Mouse (Mus musculus): Measurements from ENCODE around the gene Gm15130. TPM values are rescaled to one million over a fixed set of nuclear protein-coding genes. Genes with fewer than 3 reads are reported as not detected.

Gene Gm15130
- not detected in 2 replicates for polyA plus RNA-seq (2015; fragmentation: Nextera tagmentation; extraction: Ambion mirVana)

DNA sequence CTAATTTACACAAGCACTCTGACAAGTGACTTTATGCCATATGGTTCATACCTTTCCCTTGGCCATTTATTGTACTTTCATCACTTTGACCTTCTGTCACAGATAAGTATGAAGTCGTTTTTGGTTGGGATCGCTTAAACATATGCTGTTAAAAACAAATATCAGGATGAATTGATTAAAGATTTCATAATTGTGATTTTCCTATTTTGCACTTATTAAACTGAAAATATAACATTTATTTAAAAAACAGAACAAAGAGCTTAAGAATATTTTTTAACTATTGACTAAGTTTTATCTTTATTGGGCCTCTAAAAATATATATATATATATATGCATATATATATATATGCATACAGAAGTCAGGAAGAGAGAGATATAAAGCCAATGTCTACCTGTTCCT lies at the start of gene Gm15130:
Gm15130 (minus strand) TSS at position 101 of the 400 bp plus-strand sequence.
- no peaks in the 10 kb centered on the region for H3K36me3 ChIP-seq
- WGBS = 83% methylated on average over 2 of the region's 2 CpGs
- no peak for ATAC-seq (ENCODE audit: low FRiP score)
- H3K27ac ChIP-seq = no peak within 1 kb of the TSS
- no peaks in the 10 kb centered on the region for H3K9me3 ChIP-seq
- H3K9ac ChIP-seq = no peak within 1 kb of the TSS
- no peak within 1 kb of the TSS for H3K4me3 ChIP-seq
- H3K4me2 ChIP-seq = no peak within 1 kb of the TSS
- no peaks in the 10 kb centered on the region for H3K4me1 ChIP-seq (replicated peaks)
- H3K27me3 ChIP-seq = no peaks in the 10 kb centered on the region

DNA sequence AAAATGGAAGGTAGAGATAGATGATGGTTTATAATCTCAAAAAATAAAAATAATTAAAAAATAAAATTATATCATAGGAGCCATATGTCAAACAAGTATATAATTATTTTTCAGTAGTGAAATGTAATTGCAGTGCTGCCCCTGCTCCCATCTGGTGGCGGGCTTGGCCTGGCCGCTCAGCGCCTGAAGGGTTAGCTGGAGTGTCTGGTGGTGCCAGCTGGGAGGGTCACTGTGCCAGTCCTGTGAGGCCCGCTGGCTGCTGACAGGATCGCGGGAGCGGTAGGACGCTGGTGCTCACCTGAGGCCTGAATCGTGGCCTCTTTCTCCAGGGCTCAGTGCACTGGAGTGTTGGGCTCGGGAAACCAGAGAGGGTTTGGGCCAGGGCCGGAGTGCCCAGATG lies 29.3 kb upstream of the Gm15130 start:
- no peaks in the 10 kb centered on the region for H3K4me1 ChIP-seq (replicated peaks)
- H3K4me2 ChIP-seq = no peak overlapping the region
- H3K9me3 ChIP-seq = no peaks in the 10 kb centered on the region
- no peak for ATAC-seq (ENCODE audit: low FRiP score)
- no peak overlapping the region for H3K4me3 ChIP-seq
- WGBS = 96% methylated on average over 11 of the region's 11 CpGs
- no peaks in the 10 kb centered on the region for H3K36me3 ChIP-seq
- no peak overlapping the region for H3K9ac ChIP-seq
- no peaks in the 10 kb centered on the region for H3K27me3 ChIP-seq
- H3K27ac ChIP-seq = no peak overlapping the region

DNA sequence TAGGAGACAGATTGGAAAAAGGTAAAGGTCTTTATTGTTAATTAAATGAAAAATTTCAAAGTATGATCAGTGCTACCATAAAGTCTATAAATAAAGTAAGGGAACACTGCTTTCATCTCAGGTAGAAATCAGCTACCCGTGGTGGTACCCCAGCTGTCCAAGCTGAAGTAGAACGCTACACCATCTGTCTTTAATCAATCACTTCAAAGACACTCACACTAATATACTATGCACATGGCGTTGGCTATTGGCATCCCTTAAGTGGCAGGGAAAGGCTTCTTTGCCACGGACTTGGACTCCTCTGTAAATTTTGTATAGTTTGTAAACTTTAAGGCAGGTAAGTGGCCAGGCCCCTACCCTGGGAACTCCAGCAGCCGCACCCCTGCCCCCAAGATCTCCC lies 17.0 kb downstream of the Gm15130 start:
- ATAC-seq (ENCODE audit: low FRiP score) = no peak
- no peak overlapping the region for H3K4me3 ChIP-seq
- H3K9me3 ChIP-seq = no peaks in the 10 kb centered on the region
- H3K36me3 ChIP-seq = no peaks in the 10 kb centered on the region
- no peaks in the 10 kb centered on the region for H3K4me1 ChIP-seq (replicated peaks)
- H3K27me3 ChIP-seq = no peaks in the 10 kb centered on the region
- H3K9ac ChIP-seq = no peak overlapping the region
- H3K4me2 ChIP-seq = no peak overlapping the region
- WGBS = 73% methylated on average over 5 of the region's 5 CpGs
- no peak overlapping the region for H3K27ac ChIP-seq

DNA sequence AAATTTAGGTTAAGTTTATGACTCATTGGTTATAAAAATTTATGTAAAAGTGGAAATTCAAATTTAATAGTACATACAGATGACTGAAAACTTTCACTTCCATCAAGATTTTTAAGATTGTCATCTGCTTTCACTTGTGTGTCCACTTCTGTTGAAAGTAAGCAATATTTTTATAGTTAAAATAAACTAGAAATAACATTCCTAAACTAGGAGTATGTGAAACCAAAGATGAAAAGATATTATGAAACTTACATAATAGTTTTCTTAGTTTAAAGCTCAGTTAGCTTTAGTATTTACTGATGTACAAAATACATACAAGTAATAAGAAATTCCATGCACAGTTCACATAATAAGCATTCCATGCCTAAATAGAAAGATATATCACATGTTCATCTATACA lies 46.9 kb downstream of the Gm15130 start, which contains the start of gene Gm13941:
Gm13941 (minus strand) TSS at position 101 of the 400 bp plus-strand sequence.
- Histone ChIP-seq H3K4me2 (no peak within 1 kb of the TSS), H3K4me1 (replicated peaks) (no peaks in the 10 kb centered on the region), H3K36me3 (no peaks in the 10 kb centered on the region), H3K9me3 (no peaks in the 10 kb centered on the region), H3K4me3 (no peak within 1 kb of the TSS), H3K27me3 (no peaks in the 10 kb centered on the region), H3K27ac (no peak within 1 kb of the TSS), H3K9ac (no peak within 1 kb of the TSS)
- ATAC-seq (ENCODE audit: low FRiP score) = no peak

Other genes with a start within 250 kb of the Gm15130 start
- gene Ano3, start 202.0 kb downstream of the Gm15130 start, polyA plus RNA-seq (2015; fragmentation: Nextera tagmentation; extraction: Ambion mirVana) = 0.89 and 1.1 TPM in 2 replicates
- not detected in 2 replicates for gene Gm13941, start 47.0 kb downstream of the Gm15130 start, polyA plus RNA-seq (2015; fragmentation: Nextera tagmentation; extraction: Ambion mirVana)
- not detected in 2 replicates for gene 4930430A15Rik, start 76.7 kb upstream of the Gm15130 start, polyA plus RNA-seq (2015; fragmentation: Nextera tagmentation; extraction: Ambion mirVana)
- not detected in 2 replicates for gene Olfr1275, start 82.3 kb upstream of the Gm15130 start, polyA plus RNA-seq (2015; fragmentation: Nextera tagmentation; extraction: Ambion mirVana)
- gene Olfr1276, start 101.6 kb upstream of the Gm15130 start, polyA plus RNA-seq (2015; fragmentation: Nextera tagmentation; extraction: Ambion mirVana) = not detected in 2 replicates
- gene Olfr1277, start 121.2 kb upstream of the Gm15130 start, polyA plus RNA-seq (2015; fragmentation: Nextera tagmentation; extraction: Ambion mirVana) = not detected in 2 replicates
- gene Olfr1278, start 137.2 kb upstream of the Gm15130 start, polyA plus RNA-seq (2015; fragmentation: Nextera tagmentation; extraction: Ambion mirVana) = not detected in 2 replicates
- gene Olfr1279, start 147.7 kb upstream of the Gm15130 start, polyA plus RNA-seq (2015; fragmentation: Nextera tagmentation; extraction: Ambion mirVana) = not detected in 2 replicates
- not detected in 2 replicates for gene Olfr1280, start 161.1 kb upstream of the Gm15130 start, polyA plus RNA-seq (2015; fragmentation: Nextera tagmentation; extraction: Ambion mirVana)
- gene Olfr1281, start 173.6 kb upstream of the Gm15130 start, polyA plus RNA-seq (2015; fragmentation: Nextera tagmentation; extraction: Ambion mirVana) = not detected in 2 replicates
- gene Olfr1282, start 183.1 kb upstream of the Gm15130 start, polyA plus RNA-seq (2015; fragmentation: Nextera tagmentation; extraction: Ambion mirVana) = not detected in 2 replicates
- gene Olfr1283, start 213.9 kb upstream of the Gm15130 start, polyA plus RNA-seq (2015; fragmentation: Nextera tagmentation; extraction: Ambion mirVana) = not detected in 2 replicates
- not detected in 2 replicates for gene Olfr1284, start 222.6 kb upstream of the Gm15130 start, polyA plus RNA-seq (2015; fragmentation: Nextera tagmentation; extraction: Ambion mirVana)

All from hindbrain, embryonic 13.5 days (tissue).